Mouse (Mus musculus) G1E (cell line): ENCODE data around the gene Fanci.

Source experiments
- CTCF ChIP-seq: IDR thresholded peaks from 2 replicates; pipeline ENCODE4 v1.5.1; 2012; ENCODE audit warnings: low read depth, low read length, inconsistent platforms, mixed read lengths
- GATA1 ChIP-seq: IDR thresholded peaks from 2 replicates; pipeline ENCODE4 v1.6.1; 2012; ENCODE audit warnings: borderline replicate concordance, low read length, inconsistent platforms, mixed read lengths
- TAL1 ChIP-seq: conservative IDR thresholded peaks from 2 replicates; pipeline ENCODE4 v1.6.1; 2012; ENCODE audit warnings: low read depth, low read length, inconsistent platforms, mixed read lengths

- no peak for TF ChIP-seq CTCF
- TF ChIP-seq TAL1 = no peak
- TF ChIP-seq GATA1 = no peak
These were observed 17.7 kb upstream of the Fanci start for GRCm38 (mm10) chr7:79374017-79374416.
